7 mouse cellular contexts compared by ENCODE assay signal in the genomic region with DNA sequence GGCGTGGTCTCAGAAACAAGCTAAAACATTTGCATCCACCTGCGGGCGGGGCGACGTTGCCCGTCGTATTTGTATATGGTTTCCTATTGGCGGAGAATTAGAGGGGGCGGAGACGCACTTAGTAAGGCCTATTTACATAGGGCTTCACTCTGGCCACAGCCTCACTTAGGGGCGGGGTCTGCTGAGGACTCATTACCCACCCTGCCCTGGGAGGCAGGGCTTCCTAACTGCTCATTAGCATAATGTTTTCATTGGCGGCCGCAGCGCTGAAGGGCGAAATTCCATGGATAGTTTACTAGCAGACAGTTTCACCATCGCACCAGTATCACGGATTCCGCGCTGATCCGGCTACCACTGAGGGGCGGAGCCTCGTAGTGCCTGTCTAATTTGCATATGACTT. TPM values are rescaled to one million over a fixed set of nuclear protein-coding genes. Genes with fewer than 3 reads are reported as not detected.
DNase-seq lines count a peak whose midpoint lies in the region; ATAC-seq lines count a peak whose summit lies in the region.

No protein-coding gene starts in this region.

- H3K4me3 ChIP-seq in embryonic facial prominence, embryonic 11.5 days (ENCODE audit: low read depth, low read length) = peak overlapping the region; percentile 79
- H3K4me3 ChIP-seq in limb, embryonic 10.5 days = peak overlapping the region; percentile 80
- peak overlapping the region; percentile 80 for H3K4me3 ChIP-seq in midbrain, embryonic 13.5 days (replicated peaks)

- H3K9me3 ChIP-seq in embryonic facial prominence, embryonic 11.5 days (replicated peaks; ENCODE audit: control insufficient read depth, low read length) = no peaks in the 10 kb centered on the region
- no peaks in the 10 kb centered on the region for H3K9me3 ChIP-seq in limb, embryonic 10.5 days (replicated peaks)
- H3K9me3 ChIP-seq in midbrain, embryonic 13.5 days = no peaks in the 10 kb centered on the region

- H3K4me2 ChIP-seq in embryonic facial prominence, embryonic 11.5 days (ENCODE audit: low read depth, low read length) = peak overlapping the region; percentile 71
- peak overlapping the region; percentile 96 for H3K4me2 ChIP-seq in midbrain, embryonic 13.5 days (replicated peaks)

- peak overlapping the region; percentile 84 for H3K27ac ChIP-seq in embryonic facial prominence, embryonic 11.5 days (replicated peaks; ENCODE audit: low read depth, low read length)
- H3K27ac ChIP-seq in limb, embryonic 10.5 days = peak overlapping the region; percentile 92
- H3K27ac ChIP-seq in midbrain, embryonic 13.5 days = peak overlapping the region; percentile 96

- WGBS in embryonic facial prominence, embryonic 11.5 days = 0% methylated on average over 22 of the region's 22 CpGs
- 0% methylated on average over 22 of the region's 22 CpGs for whole genome bisulfite sequencing in limb, embryonic 10.5 days
- WGBS in midbrain, embryonic 13.5 days = under 1% methylated on average over 22 of the region's 22 CpGs

- H3K36me3 ChIP-seq in embryonic facial prominence, embryonic 11.5 days (replicated peaks; ENCODE audit: control insufficient read depth, insufficient read depth, low read depth, low read length) = no peaks in the 10 kb centered on the region; the same call in 1 of the 2 replicates
- H3K36me3 ChIP-seq in limb, embryonic 10.5 days = peaks cover 24% of the 10 kb centered on the region
- 0 out of 2 replicates have a peak, but pooled peaks cover 4% of the 10 kb centered on the region for H3K36me3 ChIP-seq in midbrain, embryonic 13.5 days

- peaks cover 3% of the 10 kb centered on the region for H3K4me1 ChIP-seq in embryonic facial prominence, embryonic 11.5 days (ENCODE audit: control insufficient read depth, insufficient read depth, low read length)
- H3K4me1 ChIP-seq in limb, embryonic 10.5 days = peaks cover 58% of the 10 kb centered on the region
- peaks cover 49% of the 10 kb centered on the region for H3K4me1 ChIP-seq in midbrain, embryonic 13.5 days (replicated peaks)

- H3K27me3 ChIP-seq in embryonic facial prominence, embryonic 11.5 days (ENCODE audit: control insufficient read depth, insufficient read depth, low read length) = no peaks in the 10 kb centered on the region
- H3K27me3 ChIP-seq in limb, embryonic 10.5 days (ENCODE audit: low read depth, poor library complexity, severe bottlenecking) = no peaks in the 10 kb centered on the region
- H3K27me3 ChIP-seq in midbrain, embryonic 13.5 days = peaks cover 34% of the 10 kb centered on the region

- peak; percentile 96 for DNase-seq in adrenal gland, postnatal 14 days
- peak; percentile 98 for DNase-seq in embryonic facial prominence, embryonic 11.5 days (ENCODE audit: low spot score)
- DNase-seq in kidney, adult 11 months = peak; percentile 100
- DNase-seq in limb, embryonic 10.5 days (ENCODE audit: low spot score) = peak; percentile 89
- peak; percentile 93 for DNase-seq in spleen, adult 12 weeks (ENCODE audit: low spot score)

- peak; percentile 84 for ATAC-seq in embryonic facial prominence, embryonic 11.5 days (replicated peaks; ENCODE audit: insufficient number of reproducible peaks, low FRiP score, low TSS enrichment, low read depth)
- peak; percentile 61 for ATAC-seq in granulocyte monocyte progenitor cell, adult 5-6 weeks (replicated peaks; ENCODE audit: poor library complexity, severe bottlenecking)
- peak; percentile 91 for ATAC-seq in midbrain, embryonic 13.5 days

- peak overlapping the region; percentile 50 for H3K9ac ChIP-seq in embryonic facial prominence, embryonic 11.5 days (replicated peaks; ENCODE audit: low read length)
- H3K9ac ChIP-seq in midbrain, embryonic 13.5 days (replicated peaks) = peak overlapping the region; percentile 85

RNA-seq across cellular contexts. Expression of gene Tmem259, which starts 0.7 kb away (rescaled TPM):
- total RNA-seq in adrenal gland, postnatal 14 days (2021) = 141 and 157 TPM in 2 replicates
- polyA plus RNA-seq in embryonic facial prominence, embryonic 11.5 days (2014; fragmentation: Nextera tagmentation; extraction: Ambion mirVana) = 13.4 and 13.7 TPM in 2 replicates
- 38.2 and 63.0 TPM in 2 replicates for total RNA-seq in granulocyte monocyte progenitor cell, adult 5-6 weeks (2014; fragmentation: Nextera tagmentation)
- 43.2 and 54.7 TPM in 2 replicates for total RNA-seq in granulocyte monocyte progenitor cell, adult 5-6 weeks (2017)
- 14.9 and 16.4 TPM in 2 replicates for polyA plus RNA-seq in limb, embryonic 10.5 days (2016; fragmentation: Nextera tagmentation; extraction: Ambion mirVana)
- 13.7 and 16.7 TPM in 2 replicates for polyA plus RNA-seq in midbrain, embryonic 13.5 days (2015; fragmentation: Nextera tagmentation; extraction: Ambion mirVana)

RNA-seq across cellular contexts. Expression of gene Cnn2, which starts 3.5 kb away (rescaled TPM):
- total RNA-seq in adrenal gland, postnatal 14 days (2021) = 40.2 and 55.9 TPM in 2 replicates
- 255 and 271 TPM in 2 replicates for polyA plus RNA-seq in embryonic facial prominence, embryonic 11.5 days (2014; fragmentation: Nextera tagmentation; extraction: Ambion mirVana)
- 50.6 and 57.5 TPM in 2 replicates for total RNA-seq in granulocyte monocyte progenitor cell, adult 5-6 weeks (2014; fragmentation: Nextera tagmentation)
- 72.7 and 89.8 TPM in 2 replicates for total RNA-seq in granulocyte monocyte progenitor cell, adult 5-6 weeks (2017)
- 261 and 301 TPM in 2 replicates for polyA plus RNA-seq in limb, embryonic 10.5 days (2016; fragmentation: Nextera tagmentation; extraction: Ambion mirVana)
- polyA plus RNA-seq in midbrain, embryonic 13.5 days (2015; fragmentation: Nextera tagmentation; extraction: Ambion mirVana) = 29.5 and 37.1 TPM in 2 replicates

RNA-seq across cellular contexts. Expression of gene Abca7, which starts 11.4 kb away (rescaled TPM):
- total RNA-seq in adrenal gland, postnatal 14 days (2021) = 18.7 and 20.7 TPM in 2 replicates
- polyA plus RNA-seq in embryonic facial prominence, embryonic 11.5 days (2014; fragmentation: Nextera tagmentation; extraction: Ambion mirVana) = 0.98 and 1.3 TPM in 2 replicates
- total RNA-seq in granulocyte monocyte progenitor cell, adult 5-6 weeks (2014; fragmentation: Nextera tagmentation) = 23.0 and 28.8 TPM in 2 replicates
- 14.7 and 16.0 TPM in 2 replicates for total RNA-seq in granulocyte monocyte progenitor cell, adult 5-6 weeks (2017)
- 2.0 and 2.3 TPM in 2 replicates for polyA plus RNA-seq in limb, embryonic 10.5 days (2016; fragmentation: Nextera tagmentation; extraction: Ambion mirVana)
- 5.4 and 5.8 TPM in 2 replicates for polyA plus RNA-seq in midbrain, embryonic 13.5 days (2015; fragmentation: Nextera tagmentation; extraction: Ambion mirVana)

RNA-seq across cellular contexts. Expression of gene Grin3b, which starts 14.4 kb away (rescaled TPM):
- not detected in 2 replicates for total RNA-seq in adrenal gland, postnatal 14 days (2021)
- 0.21 and 0.22 TPM in 2 replicates for polyA plus RNA-seq in embryonic facial prominence, embryonic 11.5 days (2014; fragmentation: Nextera tagmentation; extraction: Ambion mirVana)
- not detected in 2 replicates for total RNA-seq in granulocyte monocyte progenitor cell, adult 5-6 weeks (2014; fragmentation: Nextera tagmentation)
- not detected in 2 replicates for total RNA-seq in granulocyte monocyte progenitor cell, adult 5-6 weeks (2017)
- polyA plus RNA-seq in limb, embryonic 10.5 days (2016; fragmentation: Nextera tagmentation; extraction: Ambion mirVana) = 0.28 and 0.40 TPM in 2 replicates
- 0.24 and 0.57 TPM in 2 replicates for polyA plus RNA-seq in midbrain, embryonic 13.5 days (2015; fragmentation: Nextera tagmentation; extraction: Ambion mirVana)

RNA-seq across cellular contexts. Expression of gene Wdr18, which starts 24.9 kb away (rescaled TPM):
- 30.3 and 36.6 TPM in 2 replicates for total RNA-seq in adrenal gland, postnatal 14 days (2021)
- 118 and 123 TPM in 2 replicates for polyA plus RNA-seq in embryonic facial prominence, embryonic 11.5 days (2014; fragmentation: Nextera tagmentation; extraction: Ambion mirVana)
- total RNA-seq in granulocyte monocyte progenitor cell, adult 5-6 weeks (2014; fragmentation: Nextera tagmentation) = 48.4 and 49.8 TPM in 2 replicates
- 24.6 and 28.2 TPM in 2 replicates for total RNA-seq in granulocyte monocyte progenitor cell, adult 5-6 weeks (2017)
- polyA plus RNA-seq in limb, embryonic 10.5 days (2016; fragmentation: Nextera tagmentation; extraction: Ambion mirVana) = 174 and 201 TPM in 2 replicates
- polyA plus RNA-seq in midbrain, embryonic 13.5 days (2015; fragmentation: Nextera tagmentation; extraction: Ambion mirVana) = 76.7 and 78.4 TPM in 2 replicates

Comparison
In these comparisons a context has a peak if more than half of its experiments do, and no peak if none do; other contexts are left out.
1. Peak in every context shown above with its lines: DNase-seq, ATAC-seq, H3K4me3 ChIP-seq and H3K27ac ChIP-seq.